Mouse (Mus musculus): ENCODE results near the gene Phc1.

Phc1 gene

DNA sequence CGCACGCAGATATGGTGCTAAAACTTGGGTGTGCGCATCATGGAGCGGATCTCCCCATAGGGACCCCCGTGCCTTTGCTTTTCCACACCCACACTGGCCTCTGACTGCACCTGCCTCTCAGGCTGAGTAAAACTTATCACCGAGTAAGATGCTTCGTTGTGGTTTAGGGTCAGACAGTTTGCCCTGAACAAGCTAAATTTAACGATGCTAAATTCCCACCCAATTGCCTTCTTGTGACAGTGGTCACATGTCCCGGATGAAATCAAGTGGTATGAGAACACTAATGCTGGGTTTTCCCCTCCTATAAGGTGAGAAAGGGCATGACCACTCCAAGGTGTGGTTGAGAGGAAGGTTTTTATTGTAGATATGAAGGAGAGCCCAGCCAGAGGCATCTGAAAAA lies 46.6 kb downstream of the Phc1 start:
- DNase-seq: no peak

DNA sequence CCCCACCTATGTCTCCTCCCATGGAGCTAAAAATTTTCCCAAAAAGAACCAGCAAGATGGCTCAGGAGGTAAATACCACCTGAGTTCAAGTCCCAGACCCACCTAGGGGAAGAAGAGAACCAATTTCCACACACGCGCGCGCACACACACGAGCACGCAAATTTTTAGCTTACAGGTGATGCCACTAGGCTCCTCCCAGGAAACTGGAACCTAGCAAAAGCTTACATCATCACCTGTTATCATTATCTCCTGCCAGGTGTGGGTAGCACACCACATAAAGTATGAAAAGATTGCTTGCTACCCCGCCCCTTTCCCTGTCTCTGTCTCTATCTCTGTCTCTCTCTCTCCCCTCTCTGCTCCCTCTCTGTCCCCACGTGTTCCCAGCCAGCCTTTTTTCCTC lies 47.2 kb downstream of the Phc1 start:
- DNase-seq: no peak

DNA sequence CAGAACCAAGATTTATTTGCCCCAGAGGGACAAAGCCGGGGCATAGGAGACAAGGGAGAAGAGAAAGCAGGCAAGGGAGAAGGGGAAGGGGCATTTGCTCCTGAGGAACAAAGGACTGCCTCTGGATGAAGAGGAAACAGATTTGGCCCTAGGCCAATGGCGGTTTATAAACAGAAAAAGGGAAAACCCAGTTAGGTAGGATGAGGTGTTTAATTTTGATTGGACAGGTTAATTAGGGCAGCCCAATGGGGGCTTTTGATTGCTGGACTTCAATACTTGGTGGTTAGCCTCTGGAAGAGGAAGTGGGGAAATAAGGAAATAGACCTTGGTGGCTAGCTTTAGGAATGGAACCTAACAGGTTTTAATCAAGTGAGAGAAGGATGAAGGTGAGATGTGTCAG lies 48.2 kb downstream of the Phc1 start:
- no peak for DNase-seq

DNA sequence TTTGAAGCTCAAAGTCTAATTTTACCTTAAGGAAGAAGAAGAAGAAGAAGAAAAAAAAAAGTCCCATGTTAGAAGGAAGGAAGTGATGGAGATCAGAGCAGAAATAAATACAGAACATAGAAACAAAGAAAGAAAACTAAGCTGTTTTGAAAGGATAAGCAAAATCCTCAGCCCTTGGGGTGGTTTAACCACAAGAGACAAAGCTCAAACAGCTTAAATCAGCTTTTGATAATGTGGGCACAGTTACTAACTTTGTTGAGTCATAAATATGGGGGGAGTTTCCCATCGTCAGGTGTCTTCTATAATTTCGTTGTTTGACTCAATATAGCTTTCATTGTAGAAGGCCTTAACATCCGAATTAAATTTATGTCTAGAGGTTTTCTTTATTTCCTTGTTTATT lies 48.6 kb downstream of the Phc1 start:
- DNase-seq: no peak

DNA sequence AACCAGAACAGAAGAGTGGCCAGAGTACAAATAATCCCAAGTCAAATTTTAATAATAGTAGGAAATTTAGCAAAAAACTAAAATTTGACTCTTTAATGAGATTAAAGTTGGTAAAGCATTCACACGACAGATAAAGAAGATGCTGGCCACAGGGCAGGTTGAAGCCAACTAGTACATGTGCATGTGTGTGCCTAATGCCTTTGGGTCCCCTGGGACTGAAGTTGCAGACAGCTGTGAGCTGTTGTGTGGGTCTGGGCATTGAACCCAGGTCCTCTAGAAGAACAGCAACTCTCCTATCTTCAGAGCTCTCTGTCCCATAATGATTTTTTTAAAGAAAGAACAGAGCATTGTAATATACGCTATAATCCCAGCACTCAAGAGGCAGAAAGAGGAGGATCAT lies 49.1 kb downstream of the Phc1 start:
- DNase-seq: no peak

DNA sequence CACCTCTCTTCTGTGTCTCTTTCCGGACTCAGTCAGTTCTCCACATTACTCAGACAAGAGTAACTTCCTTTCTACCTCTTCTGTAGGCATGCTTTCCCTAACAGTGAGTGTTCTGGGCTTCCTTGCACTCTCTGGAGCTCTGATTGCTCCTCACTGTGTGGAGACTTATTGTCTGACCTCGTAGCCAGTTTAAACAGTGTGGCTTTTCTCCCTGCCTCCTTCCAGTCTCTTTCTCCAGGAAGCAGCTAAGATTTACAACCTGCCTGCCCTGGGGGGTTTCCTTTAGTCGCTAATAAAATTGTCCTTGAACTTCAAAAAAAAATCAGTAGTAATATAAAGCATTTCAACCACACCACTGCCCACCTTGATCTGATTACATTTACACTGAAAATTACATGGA lies 50.1 kb downstream of the Phc1 start:
- no peak for DNase-seq

DNA sequence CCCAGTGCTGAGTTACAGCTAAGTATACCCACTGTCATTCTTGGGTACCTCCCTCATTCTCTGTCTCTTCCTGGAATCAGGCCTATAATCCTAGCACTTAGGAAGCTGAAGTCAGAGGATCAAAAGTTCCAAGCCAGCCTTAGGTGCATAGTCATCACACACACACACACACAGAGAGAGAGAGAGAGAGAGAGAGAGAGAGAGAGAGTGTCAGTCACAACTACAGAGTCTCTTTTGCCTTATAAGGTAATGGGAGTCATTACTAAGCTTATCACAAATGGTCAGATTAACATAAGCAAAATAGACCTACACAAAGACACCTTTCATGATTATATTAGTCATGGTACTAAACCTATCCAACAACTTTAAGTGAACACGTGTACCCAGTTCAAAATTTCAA lies 51.0 kb downstream of the Phc1 start:
- no peak for DNase-seq

DNA sequence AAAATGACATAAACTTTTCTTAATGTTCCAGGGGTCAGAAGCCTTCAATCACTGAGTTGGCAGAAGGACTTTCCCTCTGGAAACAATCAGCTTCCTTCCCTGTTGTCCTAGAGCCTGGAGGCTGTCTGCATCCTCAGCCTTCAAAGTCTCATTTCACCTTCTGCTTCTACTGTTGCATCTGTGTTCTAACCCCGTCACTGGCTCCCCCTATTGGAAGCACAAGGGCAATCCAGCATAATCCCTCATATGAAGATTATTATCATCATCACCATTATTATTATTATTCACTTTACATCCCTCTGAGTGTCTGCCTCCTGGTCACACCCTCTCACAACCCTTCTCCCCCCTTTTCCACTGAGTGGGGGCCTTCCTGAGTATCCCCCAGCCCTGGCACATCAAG lies 52.1 kb downstream of the Phc1 start:
- DNase-seq: no peak

DNA sequence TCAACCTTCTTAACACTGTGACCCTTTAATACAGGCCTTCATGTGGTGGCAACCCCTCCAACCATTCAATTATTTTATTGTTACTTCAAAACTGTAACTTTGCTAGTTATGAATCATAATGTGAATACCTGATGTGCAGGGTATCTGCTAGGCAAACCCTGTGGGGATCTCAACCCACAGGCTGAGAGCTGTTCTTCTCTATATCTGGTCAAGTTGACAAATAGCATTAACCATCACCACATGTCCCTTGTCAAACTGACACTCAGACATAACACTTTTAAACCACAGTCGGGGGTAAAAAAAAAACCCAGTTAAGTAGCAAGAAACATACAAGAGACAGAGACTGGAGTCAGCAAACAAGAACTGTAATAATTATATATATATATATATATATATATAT lies 55.5 kb downstream of the Phc1 start:
- no peak for DNase-seq

DNA sequence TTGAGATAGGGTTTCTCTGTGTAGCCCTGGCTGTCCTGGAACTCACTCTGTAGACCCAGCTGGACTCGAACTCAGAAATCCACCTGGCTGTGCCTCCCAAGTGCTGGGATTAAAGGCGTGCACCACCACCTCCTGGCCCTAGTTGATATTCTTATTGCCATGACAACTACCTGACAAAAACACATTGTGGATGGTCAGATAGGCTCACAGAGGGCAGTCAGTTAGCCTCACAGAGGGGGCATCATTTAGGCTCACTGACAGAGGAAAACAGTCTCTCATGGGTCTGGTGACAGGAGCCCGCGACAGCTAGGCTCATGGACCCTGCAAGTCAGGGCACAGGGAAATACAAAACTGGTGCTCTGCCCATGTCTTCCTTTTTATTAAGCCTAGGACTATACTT lies 56.1 kb downstream of the Phc1 start:
- DNase-seq: no peak

DNA sequence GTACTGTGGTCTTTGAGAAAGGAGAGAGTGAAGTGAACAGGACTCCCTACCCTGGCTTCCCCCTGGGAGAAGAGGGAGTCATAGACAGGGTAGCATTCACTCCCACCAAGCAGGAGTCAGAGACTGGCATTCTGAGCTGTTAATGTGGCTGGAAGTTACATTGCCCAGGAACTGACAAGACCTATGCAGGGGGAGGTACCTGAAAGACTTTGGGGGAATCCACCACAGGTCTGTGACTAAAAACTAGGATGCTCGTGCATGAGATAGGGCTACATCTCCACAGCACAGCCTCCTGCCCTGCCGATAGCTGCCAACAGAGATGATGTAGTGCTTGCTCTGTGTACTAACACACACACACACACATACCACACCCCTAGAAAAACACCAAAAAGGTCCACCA lies 56.9 kb downstream of the Phc1 start:
- no peak for DNase-seq

DNA sequence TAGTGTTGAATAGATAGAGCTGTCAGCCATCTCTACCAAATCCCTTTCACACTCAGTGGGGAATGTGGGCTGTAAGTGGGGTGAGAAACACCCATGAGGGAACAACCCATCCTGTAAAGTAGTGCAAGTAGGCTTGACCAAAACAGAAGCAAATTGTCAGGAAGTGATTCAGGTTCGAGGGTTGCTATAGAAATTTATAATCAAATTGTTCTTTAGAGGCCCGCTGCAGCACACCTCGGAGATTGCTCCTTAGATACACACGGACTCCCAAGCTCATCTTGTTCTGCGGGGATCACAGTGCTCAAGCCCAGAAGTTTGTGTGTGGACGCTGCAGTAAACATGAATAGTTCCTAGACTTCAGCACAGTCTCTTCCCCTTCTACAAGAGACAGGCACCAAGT lies 57.6 kb downstream of the Phc1 start, which contains the start of gene Klrg1:
Gene Klrg1, minus strand, starts transcription at position 101 of the 400 bp plus-strand sequence.
- DNase-seq: no peak

DNA sequence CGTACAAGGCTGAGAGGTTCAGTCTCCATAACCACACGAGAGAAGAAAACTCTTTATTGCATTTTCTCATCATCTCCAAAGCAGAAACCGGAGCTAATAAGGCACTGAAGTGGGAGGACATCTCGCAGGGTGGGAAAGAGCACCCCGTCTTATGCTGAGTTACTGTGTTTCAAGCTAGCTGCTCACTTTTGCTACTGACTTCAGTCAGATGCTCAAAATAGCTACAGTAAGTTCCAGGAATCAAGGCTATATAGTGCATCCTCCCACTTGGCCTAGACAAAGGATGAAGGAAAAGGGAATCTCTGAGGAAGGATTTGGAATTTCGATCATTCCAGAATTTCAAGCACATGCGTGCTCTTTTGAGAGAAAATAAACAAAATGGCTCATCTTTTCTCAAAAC lies 63.8 kb downstream of the Phc1 start:
- DNase-seq: no peak

DNA sequence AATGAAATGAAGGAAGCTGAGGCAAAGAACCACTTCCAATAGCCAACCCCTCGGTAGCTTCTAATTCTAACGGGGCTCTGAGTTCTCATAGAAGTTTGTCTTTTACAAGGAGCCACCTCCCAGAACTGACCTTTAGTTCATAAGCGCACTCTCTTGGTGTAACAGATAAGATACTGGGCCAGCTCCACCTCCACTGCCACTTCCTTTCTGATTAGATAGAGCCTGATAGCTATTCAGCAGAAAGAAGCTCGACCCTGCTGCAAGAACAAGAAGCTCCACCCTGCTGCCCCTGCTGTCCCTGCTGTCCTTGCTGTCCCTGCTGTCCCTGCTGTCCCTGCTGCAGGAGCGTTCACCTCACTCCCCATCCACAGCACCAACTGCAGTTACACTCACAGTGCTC lies 65.8 kb downstream of the Phc1 start:
- no peak for DNase-seq

DNA sequence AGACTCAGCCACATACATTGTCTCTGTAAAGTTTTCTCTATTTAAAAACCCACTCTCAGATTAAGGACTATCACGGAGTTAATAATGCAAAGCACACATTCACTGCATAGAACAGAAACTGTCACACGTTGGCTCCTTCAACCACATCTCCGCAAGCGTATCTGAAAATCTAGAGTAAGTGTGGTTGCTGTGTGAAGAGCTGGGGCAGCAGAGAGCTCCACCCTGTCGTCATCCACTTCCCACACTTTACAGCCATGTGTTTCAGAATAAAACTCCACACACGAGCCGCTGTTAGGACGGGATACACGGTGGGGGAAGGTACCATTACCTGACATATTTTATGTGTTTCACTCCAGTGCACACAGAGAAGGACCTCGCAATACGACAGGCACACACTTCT lies 70.2 kb downstream of the Phc1 start:
- DNase-seq: no peak

DNA sequence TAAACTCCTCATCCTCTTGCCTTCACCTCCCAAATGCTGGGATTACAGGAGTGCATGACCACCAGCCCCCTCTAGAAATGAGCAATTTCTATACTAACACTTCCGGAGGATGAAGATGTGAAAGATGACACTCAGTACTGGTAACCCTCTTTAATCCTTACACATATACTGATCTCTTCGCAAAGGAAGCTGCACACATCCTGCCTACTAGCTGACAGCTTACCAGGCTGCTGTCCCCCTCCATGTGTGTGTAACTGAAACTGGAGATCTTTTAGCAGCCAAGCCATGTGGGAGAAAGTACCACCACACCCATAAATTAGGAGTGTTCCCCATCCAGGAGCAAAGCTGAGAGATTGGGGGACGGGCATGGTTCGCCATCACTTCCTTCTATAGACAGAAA lies 71.2 kb downstream of the Phc1 start:
- DNase-seq: no peak

DNA sequence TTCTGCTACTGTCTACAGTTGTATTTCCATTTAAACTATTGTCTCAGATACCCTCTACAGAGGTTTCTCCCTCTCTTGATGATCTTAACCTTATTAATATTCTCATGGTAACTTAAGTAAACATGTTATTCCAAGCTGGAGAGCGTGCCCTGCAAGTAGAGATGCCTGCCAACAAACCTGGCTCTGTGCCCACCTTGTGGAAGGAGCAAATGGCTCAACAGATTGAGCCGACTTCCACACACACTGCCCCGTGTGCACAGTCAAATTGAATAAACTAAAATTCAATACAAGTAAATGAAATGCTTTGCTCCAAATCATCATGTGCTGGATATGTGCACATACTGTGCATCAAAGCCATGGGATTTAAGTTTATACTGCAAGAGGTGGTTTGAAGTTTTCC lies 71.8 kb downstream of the Phc1 start:
- DNase-seq: peak; percentile 19

Measured in right cerebral cortex, adult 18-20 months (tissue).